Mouse (Mus musculus) left cerebral cortex, adult 2 months (tissue): ENCODE results near the gene Miga2. TPM values are rescaled to one million over a fixed set of nuclear protein-coding genes. Genes with fewer than 3 reads are reported as not detected.
A peak's percentile ranks its signal among the peaks of the same experiment; 100 is the strongest.

Experiments used
- DNase-seq, 2 experiments: peaks; one replicate each; pipeline ENCODE4 v3.0.0; 2021 to 2022; ENCODE audit warnings: low spot score in 2 of 2, mixed read lengths in 1 of 2; ENCODE audit errors: extremely low spot score in 1 of 2
- H3K27ac ChIP-seq: fragments of 200-600 bp; 2 replicates; pipeline ENCODE4 v1.8.1; 2022
- H3K4me3 ChIP-seq: fragments of 200-600 bp; 2 replicates; pipeline ENCODE4 v1.8.1; 2022
- CTCF ChIP-seq: fragments of 200-600 bp; IDR thresholded peaks from 2 replicates; pipeline ENCODE4 v1.8.1; 2022; ENCODE audit warnings: antibody characterized with exemption, mild to moderate bottlenecking, moderate library complexity
- intact Hi-C: fragments of 180-260 bp; cut with DNase I; formaldehyde crosslinking; loops from one replicate; pipeline ENCODE4 v1.15.1; 2025
- total RNA-seq, 2 experiments: library from RNA; stranded (reverse); gene quantifications; 2 replicates each; pipeline ENCODE4 v1.2.3; 2021

Miga2 gene
- total RNA-seq, 2 experiments from 2014 or later, result 120 to 138 TPM

DNA sequence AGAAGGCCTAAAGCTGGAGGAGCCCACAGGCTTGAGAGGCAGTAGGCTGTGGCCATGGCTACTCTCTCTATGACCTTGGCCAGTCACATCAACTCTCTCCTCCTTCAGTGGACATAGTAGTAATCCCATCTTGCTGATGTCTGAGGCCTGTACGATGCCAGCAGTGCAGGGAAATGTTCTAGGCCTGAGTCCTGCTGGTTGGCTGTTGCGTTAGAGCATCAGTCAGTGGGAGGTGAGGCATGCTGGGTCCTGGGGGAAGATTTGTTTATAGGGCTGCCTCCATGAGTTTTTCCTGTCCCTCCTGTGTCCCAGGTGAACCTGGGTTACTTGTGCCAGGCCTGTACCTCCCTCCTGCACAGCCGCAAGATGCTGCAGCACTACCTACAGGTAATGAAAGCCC lies 22.0 kb upstream of the Miga2 start:
- H3K27ac ChIP-seq, result peak overlapping the region; percentile 11; the same call in 1 of the 2 replicates
- H3K4me3 ChIP-seq, result no peak overlapping the region
- no peak for DNase-seq
- intact Hi-C loops, result no loop called here
- no peak for TF ChIP-seq CTCF

DNA sequence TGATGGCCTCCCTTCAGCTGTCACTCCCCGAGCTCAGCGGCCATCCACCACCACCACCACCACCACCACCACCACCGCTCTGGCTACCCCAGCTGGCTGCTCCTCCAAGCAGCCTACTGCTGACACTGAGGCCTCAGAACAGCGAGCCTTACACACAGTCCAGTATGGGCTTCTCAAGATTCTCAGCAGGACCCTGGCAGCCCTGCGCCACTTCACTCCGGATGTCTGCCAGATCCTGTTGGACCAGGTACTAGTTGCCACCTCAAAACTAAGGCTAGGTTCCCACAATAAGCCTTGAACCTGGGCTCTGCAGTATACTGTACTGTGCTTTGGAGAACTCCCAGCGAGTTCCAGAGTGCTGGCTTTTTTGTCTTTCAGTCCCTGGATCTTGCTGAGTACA lies 21.5 kb upstream of the Miga2 start:
- no peak for TF ChIP-seq CTCF
- Histone ChIP-seq H3K4me3 (no peak overlapping the region), H3K27ac (no peak overlapping the region)
- intact Hi-C loops, result no loop called here
- no peak for DNase-seq

DNA sequence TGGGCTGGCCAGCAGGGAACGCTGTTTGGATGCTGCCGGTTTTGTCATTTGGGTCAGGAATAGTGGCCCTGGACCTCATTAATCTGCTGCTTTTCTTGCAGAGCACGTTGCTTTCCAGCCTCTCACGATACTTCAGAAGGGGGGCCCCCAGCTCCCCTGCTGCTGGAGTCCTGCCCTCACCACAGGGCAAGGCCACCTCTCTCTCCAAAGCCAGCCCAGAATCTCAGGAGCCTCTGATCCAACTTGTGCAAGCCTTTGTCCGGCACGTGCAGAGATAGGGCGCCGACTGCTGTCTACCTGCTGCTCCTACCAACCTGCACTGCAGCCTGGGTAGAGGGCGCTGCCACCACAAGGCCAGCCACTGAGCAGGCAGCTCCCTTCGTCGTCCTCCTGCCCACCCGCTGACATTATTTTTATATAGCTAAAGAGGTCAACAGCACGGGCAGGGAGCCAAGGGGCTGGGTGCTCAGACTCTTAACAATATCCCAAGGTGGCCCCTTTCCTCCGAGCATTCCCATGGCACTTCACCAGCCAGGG lies 20.4 kb upstream of the Miga2 start:
- intact Hi-C loops, result no loop called here
- Histone ChIP-seq H3K27ac (peak overlapping the region; percentile 53), H3K4me3 (no peak overlapping the region)
- peak in 1 of 2 experiments; percentile 28 for DNase-seq
- no peak; the same call in none of the 2 replicates for TF ChIP-seq CTCF

DNA sequence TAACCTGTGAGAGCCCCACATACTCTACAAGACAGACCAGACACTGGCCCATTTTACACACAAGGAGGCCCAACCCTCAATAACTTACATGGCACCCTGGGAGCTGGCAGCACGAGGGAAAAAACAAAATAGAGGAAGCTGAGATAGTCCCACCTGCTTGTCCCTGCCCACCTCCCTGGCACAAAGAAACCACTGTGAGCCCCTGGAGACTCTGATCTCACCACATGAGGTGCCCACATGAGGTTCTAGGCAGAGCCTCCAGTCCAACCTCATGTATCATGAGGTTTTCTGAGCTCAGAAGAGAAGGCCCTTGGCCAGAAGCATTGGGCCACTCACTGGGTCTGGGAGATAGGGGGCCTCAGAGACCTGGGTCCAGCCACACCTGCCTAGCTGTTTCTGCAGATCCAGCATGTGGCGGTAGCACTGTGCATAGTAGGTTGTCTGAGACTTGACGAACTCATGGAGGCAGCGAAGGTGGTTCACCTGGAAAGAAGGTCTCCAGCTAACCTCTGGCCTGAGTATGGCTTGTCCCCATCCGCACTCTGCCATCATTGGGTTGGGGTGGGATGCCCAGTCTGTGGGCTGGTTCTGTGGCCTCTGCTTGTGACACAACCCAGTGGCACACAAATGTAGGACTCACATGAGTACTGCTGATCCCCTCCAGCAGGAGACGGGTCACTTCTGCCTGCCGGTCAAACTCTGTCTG lies 17.9 kb upstream of the Miga2 start:
- no peak for DNase-seq
- TF ChIP-seq CTCF, result no peak
- Histone ChIP-seq H3K4me3 (no peak overlapping the region), H3K27ac (no peak overlapping the region)
- intact Hi-C loops, result no loop called here

DNA sequence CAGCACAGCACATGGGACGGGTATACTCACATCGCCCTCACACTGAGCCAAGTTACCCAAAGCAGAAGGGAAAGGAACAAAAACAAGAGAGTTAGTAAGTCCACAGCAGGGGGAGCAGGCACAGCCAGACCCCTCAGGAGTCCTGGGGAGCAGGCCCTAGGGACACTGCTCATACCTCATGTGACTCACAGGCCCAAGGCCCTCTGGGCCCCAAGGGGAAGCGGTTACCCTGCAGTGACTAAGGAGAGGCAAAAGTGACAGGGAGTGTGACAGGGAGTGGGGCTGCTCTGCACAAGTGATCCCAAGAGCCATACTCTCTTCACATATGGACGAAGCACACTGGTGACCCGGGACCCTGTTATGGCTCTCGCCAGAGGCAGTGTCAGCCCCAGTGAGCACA lies 14.8 kb upstream of the Miga2 start:
- no peak for DNase-seq
- Histone ChIP-seq H3K4me3 (no peak overlapping the region), H3K27ac (no peak overlapping the region)
- no peak for TF ChIP-seq CTCF
- intact Hi-C loops, result no loop called here

DNA sequence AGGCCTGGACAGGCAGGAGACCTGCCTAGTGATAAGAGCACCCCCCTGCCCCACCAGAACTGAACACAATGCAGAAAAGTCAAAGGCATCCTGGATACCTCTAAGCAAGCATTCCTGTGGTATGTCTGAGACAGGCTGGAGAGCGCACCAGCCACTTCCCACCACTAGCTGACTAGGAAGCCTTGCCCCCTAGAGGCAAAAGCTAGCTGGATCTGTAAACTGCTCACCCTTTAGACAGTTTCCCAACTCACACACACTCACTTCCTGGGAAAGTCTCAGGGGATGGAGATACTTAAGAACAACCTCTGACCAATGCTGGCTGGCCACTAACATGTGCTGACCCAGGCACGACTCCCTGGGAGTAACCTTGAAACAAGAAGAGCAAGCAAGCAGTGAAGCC lies 12.9 kb upstream of the Miga2 start:
- Histone ChIP-seq H3K27ac (no peak overlapping the region), H3K4me3 (no peak overlapping the region)
- intact Hi-C loops, result no loop called here
- no peak for DNase-seq
- TF ChIP-seq CTCF, result peak; percentile 40

DNA sequence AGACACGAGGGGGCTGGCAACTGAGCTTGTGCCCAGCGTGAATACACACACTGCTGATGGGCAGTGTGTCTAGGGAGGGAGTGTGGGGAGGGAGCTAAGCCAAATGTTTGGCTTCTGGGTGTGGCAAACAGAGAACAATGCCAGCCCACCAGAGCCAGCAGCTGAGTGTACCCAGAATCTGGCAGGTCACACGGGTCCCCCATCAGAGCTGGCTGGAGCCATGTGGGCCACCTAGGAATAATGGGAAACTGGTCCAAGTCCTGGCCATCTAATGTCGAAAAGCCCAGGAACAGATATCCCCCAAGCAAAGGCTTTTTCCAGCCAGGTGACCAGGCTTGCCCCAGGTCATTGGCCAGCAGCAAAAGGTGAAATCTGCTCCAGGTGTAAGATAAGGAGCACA lies 8.2 kb upstream of the Miga2 start:
- Histone ChIP-seq H3K27ac (peak overlapping the region; percentile 55), H3K4me3 (no peak overlapping the region)
- TF ChIP-seq CTCF, result no peak
- DNase-seq, result no peak
- intact Hi-C loops, result no loop called here

DNA sequence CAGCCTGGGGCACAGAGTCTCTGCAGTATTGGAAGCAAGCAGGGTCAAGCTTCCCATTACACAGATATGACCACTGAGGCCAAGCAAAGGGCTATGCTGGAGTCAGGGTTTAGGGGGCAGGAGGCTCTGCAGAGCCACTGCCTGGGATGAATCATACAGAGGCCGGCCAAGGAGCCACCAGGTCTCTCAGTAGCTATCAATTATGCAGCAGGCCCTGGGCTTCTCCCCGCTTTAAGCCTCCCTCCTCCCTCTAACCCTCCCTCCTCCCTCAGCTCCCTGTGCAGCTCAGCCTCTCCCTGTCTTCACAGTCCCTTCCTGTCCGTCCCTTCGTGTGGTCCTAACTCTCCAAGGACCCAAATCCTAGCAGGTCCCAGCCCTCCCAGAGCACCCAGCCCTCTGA lies 7.8 kb upstream of the Miga2 start:
- Histone ChIP-seq H3K27ac (peak overlapping the region; percentile 60), H3K4me3 (no peak overlapping the region; the same call in 1 of the 2 replicates)
- no peak for DNase-seq
- intact Hi-C loops, result no loop called here
- no peak for TF ChIP-seq CTCF

DNA sequence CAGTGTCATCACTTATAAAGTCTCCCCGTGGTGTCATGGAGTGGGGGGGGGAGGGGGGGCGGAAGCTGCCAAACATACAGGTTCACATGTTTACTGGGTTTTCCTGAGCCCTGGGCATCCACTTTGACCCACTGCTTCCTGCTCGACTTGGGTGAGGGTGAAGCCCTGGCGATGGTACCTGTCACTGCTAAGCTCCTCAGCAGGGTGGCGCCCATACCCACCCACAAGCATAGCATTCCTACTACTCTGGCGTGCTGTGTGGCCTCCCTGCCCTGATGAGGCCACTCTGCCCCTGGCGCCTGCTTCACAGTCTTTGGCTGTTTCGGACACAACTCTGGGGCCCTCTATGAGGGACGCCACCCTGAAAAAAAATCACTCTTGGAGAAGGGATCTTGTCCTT lies 7.1 kb upstream of the Miga2 start:
- no peak for DNase-seq
- Histone ChIP-seq H3K4me3 (peak overlapping the region; percentile 97), H3K27ac (peak overlapping the region; percentile 83)
- no peak for TF ChIP-seq CTCF
- intact Hi-C loops, result no loop called here

DNA sequence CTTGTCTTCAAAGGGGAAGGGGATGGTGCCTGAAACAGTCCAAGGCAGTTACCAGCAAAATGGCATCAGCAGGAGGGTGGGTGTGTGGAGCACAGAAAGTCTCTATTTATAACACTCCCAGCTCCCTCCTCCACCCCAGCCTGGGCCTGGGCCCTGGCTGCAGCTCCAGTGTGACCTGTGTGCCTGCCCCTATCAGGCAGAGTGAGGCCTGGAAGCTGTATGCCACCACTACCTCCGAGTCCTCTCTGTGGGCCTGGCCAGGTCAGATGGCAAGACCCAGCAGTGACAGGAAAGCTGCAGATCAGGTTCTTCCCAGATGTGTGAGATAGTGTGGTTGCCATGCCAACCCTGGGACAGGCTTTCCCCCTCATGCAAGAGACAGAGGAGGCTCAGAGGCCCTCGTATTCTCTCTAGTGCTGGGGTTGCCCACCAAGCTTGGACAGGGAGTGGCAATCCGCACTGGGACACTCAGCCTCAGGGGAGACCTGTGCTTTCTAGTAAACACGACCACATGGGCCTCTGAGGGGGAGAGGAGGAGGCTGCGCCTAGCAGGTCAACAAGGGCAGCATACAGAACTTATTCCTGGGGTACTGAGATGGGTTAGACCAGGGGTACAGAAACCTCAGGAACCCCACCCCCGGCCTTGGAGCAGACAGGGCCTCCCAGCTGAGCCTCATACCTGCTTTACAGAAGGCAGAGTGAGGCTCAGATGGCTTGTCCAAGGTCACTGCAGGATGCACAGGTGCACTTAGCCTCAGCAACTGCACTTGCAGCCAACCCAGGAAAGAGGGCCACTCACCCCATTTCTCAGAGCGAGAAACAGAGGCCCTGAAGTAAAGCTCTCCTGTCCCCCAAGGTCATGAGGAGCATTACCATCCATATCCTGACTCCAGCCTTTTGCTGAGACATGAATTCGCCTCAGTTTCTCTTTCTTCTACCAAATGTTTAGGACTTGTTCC lies 6.2 kb upstream of the Miga2 start:
- intact Hi-C loops, result no loop called here
- peak overlapping the region; percentile 97 for H3K4me3 ChIP-seq
- no peak for DNase-seq
- peak overlapping the region; percentile 83 for H3K27ac ChIP-seq
- TF ChIP-seq CTCF, result no peak

DNA sequence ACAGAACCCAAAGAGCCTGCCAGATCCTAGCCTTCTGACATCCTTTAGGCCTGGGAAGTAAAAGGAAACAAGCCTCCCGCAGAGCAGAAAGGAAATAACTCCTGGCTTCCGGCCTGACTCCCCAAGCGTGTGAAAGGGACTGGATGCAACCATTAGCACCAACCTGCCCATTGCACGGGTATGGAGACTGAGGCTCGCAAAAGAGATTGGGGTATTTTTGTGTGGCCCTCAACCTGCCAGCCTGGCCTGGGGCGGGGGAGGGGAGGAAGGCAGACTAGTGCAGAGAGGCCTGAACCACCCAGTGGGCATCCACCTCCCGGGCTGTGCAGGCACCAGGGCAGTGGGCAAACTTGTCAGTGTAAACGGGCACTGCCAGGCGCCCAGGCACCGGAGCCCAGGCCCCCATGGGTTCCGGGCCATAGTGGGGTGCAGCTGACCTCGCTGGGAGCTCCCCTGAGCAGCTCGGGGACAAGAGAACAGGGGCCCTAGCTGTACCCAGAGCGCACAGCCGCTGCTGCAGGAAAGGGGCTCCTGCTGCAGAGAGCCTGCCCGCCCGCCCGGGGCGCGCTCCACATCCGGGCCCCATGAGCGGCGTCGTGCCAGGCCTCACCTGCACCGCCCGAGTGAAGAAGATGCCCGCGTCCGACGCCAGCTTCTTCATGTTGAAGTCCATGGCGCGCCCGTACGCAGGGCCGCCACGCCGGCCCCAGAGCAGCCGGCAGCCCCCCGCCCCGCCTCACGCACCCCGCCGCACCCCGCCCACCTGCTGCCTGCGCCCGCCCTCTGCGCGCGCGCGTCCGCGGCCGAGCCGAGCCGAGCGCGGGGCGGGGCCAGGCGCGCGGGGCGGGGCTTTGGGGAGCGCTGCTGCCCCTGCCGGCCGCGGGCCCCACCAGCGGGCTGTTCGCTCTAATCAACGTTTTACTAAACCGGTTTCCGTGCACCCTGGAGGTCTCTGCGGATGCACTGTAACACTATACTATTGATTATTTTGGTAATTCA lies 5.2 kb upstream of the Miga2 start, which contains the start of gene Sh3glb2:
Sh3glb2 (minus strand) TSS at position 805 of the 999 bp plus-strand sequence.
- TF ChIP-seq CTCF, result peak; percentile 49
- H3K27ac ChIP-seq, result peak within 1 kb of the TSS; percentile 83
- peak; percentile 83 to 84 for DNase-seq
- H3K4me3 ChIP-seq, result peak within 1 kb of the TSS; percentile 97
- intact Hi-C loops, result no loop called here
